Mouse (Mus musculus) forebrain, embryonic 14.5 days (tissue): ENCODE data around the gene Sap30. TPM values are rescaled to one million over a fixed set of nuclear protein-coding genes. Genes with fewer than 3 reads are reported as not detected.
"Not testable (repeated sequence)": the region's sequence is repeated elsewhere in the genome, so short reads cannot be mapped to it uniquely, and the experiment has no call there.

Experiments
- ATAC-seq: fragments of 200-750 bp; cut with Nextera tagmentation; 2 replicates; pipeline ENCODE4 v1.8.0; 2017; ENCODE audit warnings: mild to moderate bottlenecking, moderate library complexity
- DNase-seq: peaks from one replicate; pipeline ENCODE4 v3.0.0-alpha.2; 2015; ENCODE audit warnings: low spot score
- H3K27ac ChIP-seq: fragments of 300-500 bp; sonication (generic); 2 replicates; pipeline ENCODE4 v1.5.1; 2014; ENCODE audit warnings: low read depth, mild to moderate bottlenecking, control low read depth, low read length, moderate library complexity
- H3K27me3 ChIP-seq: fragments of 300-500 bp; sonication (generic); replicated peaks from 2 replicates; pipeline ENCODE4 v1.6.1; 2014; ENCODE audit warnings: low read length, control low read depth, mixed read lengths; ENCODE audit not compliant: control insufficient read depth, insufficient read depth
- H3K36me3 ChIP-seq: fragments of 300-500 bp; sonication (generic); 2 replicates; pipeline ENCODE4 v1.6.1; 2014; ENCODE audit warnings: low read length, control low read depth; ENCODE audit not compliant: control insufficient read depth, insufficient read depth
- H3K4me1 ChIP-seq: fragments of 300-500 bp; sonication (generic); 2 replicates; pipeline ENCODE4 v1.6.1; 2014; ENCODE audit warnings: antibody characterized with exemption, low read length, control low read depth; ENCODE audit not compliant: control insufficient read depth, insufficient read depth
- H3K4me2 ChIP-seq: fragments of 300-500 bp; sonication (generic); 2 replicates; pipeline ENCODE4 v1.6.1; 2014; ENCODE audit warnings: mild to moderate bottlenecking, control low read depth, low read length
- H3K4me3 ChIP-seq: fragments of 300-500 bp; sonication (generic); 2 replicates; pipeline ENCODE4 v1.5.1; 2014; ENCODE audit warnings: low read depth, low read length, control low read depth
- H3K9ac ChIP-seq: fragments of 300-500 bp; sonication (generic); 2 replicates; pipeline ENCODE4 v1.6.1; 2014; ENCODE audit warnings: mild to moderate bottlenecking, low read length, control low read depth, moderate library complexity
- H3K9me3 ChIP-seq: fragments of 300-500 bp; sonication (generic); replicated peaks from 2 replicates; pipeline ENCODE4 v1.6.1; 2016; ENCODE audit warnings: low read length, control low read depth, mixed read lengths; ENCODE audit not compliant: control insufficient read depth
- WGBS: fragments of 180-500 bp; shearing (Covaris S2); extraction: QIAGEN DNeasy Blood & Tissue Kit; methylation state at CpG from one replicate; pipeline ENCODE4 v1.1.7; 2014; 5-methylcytosine and 5-hydroxymethylcytosine counted together
- polyA plus RNA-seq: library from polyadenylated mRNA; unstranded; fragments of >200 nt; fragmentation: Nextera tagmentation; extraction: Ambion mirVana; gene quantifications from 2 replicates; pipeline ENCODE4 v1.2.1, GENCODE M21; 2014

The Sap30 gene
- polyA plus RNA-seq, 1 experiment from 2014 or later: 91.1 TPM

DNA sequence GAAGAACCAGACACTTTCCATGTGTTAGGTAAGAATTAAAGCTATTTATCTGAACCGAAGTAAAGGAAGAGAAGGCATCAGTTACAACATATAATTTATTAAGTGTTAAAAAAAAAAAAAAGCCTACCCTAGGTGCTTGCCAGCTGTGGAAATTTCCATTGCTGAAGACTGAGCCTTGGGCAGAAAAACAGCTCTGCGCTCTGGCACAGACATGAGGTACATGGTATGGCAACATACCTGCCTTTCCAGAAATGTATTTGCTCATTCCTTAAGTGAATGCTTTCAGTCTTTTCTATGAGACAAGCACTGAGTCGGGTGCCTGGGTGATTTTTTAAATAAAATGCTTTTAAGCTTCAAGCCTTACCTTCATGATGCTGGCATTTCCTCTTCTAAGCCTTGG, 29.7 kb downstream of the Sap30 start:
- H3K36me3 ChIP-seq: no peaks in the 10 kb centered on the region
- no peak overlapping the region for H3K4me2 ChIP-seq
- ATAC-seq: no peak
- no peaks in the 10 kb centered on the region for H3K27me3 ChIP-seq
- no peak for DNase-seq
- H3K27ac ChIP-seq: no peak overlapping the region
- peaks cover 3% of the 10 kb centered on the region; the same call in 1 of the 2 replicates for H3K4me1 ChIP-seq
- no peak overlapping the region for H3K9ac ChIP-seq
- 75% methylated on average over 3 of the region's 3 CpGs for WGBS
- H3K9me3 ChIP-seq: no peaks in the 10 kb centered on the region; the same call in 1 of the 2 replicates
- no peak overlapping the region for H3K4me3 ChIP-seq

DNA sequence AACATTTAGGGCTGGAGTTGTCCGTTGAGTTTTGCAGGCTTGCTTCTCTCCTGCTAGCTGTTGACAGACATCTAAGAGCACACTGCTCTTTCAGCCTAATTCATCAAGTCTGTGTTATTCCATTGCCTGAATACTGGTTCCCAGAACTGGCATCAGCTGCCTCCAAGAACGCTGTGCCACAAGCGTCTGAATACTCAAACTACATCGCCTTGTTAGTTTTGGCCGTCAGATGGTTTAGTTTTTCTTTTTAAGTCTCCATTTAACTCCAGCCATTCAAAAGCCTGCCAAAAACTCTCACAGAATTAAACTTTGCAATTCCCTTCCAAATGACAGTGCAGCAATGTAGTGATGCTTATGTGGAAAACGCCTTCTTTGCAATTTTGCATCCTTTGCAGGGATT, 30.5 kb downstream of the Sap30 start:
- Histone ChIP-seq H3K27me3 (no peaks in the 10 kb centered on the region), H3K9ac (no peak overlapping the region), H3K4me1 (peaks cover 3% of the 10 kb centered on the region; the same call in 1 of the 2 replicates), H3K9me3 (no peaks in the 10 kb centered on the region; the same call in 1 of the 2 replicates), H3K27ac (0 out of 2 replicates have a peak overlapping the region, but pooled peaks have one; percentile 11), H3K4me2 (no peak overlapping the region), H3K4me3 (no peak overlapping the region), H3K36me3 (no peaks in the 10 kb centered on the region)
- DNase-seq (peak; percentile 73), ATAC-seq (peak; percentile 72)
- 57% methylated on average over 6 of the region's 6 CpGs for WGBS

DNA sequence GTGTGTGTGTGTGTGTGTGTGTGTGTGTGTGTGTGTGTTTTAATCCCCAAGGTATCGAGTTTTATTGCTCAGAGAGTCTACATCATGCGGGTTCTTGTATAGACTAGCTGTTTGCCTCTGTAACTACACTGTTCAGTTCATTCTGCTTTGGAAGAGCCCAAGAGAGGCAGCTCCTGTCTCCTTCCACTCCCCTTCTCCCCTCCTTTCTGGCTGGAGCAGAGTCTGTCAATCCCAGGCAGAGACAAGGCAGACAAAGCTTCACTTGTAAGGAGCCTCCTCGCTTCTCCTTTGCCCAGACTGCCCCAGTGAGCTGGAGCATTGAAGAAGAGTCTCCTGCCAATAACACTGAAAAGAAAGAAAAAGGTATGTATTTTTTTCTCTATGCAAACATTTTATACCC, 31.9 kb downstream of the Sap30 start, which contains the start of gene Scrg1:
Gene Scrg1 (plus strand): TSS at position 159 of the 400 bp plus-strand sequence.
- Histone ChIP-seq H3K4me2 (no peak within 1 kb of the TSS), H3K9ac (no peak within 1 kb of the TSS), H3K4me3 (no peak within 1 kb of the TSS), H3K36me3 (no peaks in the 10 kb centered on the region), H3K27ac (0 out of 2 replicates have a peak within 1 kb of the TSS, but pooled peaks have one; percentile 11), H3K4me1 (peaks cover 3% of the 10 kb centered on the region; the same call in 1 of the 2 replicates), H3K9me3 (no peaks in the 10 kb centered on the region; the same call in 1 of the 2 replicates), H3K27me3 (no peaks in the 10 kb centered on the region)
- ATAC-seq: no peak
- DNase-seq: peak; percentile 1
- WGBS: 82% methylated on average over 3 of the region's 3 CpGs

DNA sequence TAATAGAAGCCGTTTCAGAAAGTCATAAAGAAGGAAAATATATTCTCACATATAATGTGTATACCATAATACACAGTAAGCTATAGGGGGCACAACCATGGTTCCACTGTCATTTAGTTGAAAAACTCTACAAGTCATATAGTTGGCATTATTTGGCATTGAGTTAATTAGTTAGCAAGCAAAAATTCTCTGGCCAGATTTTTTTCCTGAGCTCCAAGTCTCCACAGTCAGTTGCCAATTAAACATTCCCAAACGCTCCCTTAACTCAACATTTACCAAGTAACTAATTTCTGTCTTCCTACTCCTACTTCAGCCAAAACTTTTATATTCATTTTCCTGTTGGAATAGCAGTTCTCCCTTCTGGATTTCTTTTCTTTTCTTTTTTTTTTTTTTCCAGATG, 34.3 kb downstream of the Sap30 start:
- Histone ChIP-seq H3K4me2 (no peak overlapping the region), H3K27me3 (no peaks in the 10 kb centered on the region), H3K36me3 (no peaks in the 10 kb centered on the region), H3K9me3 (no peaks in the 10 kb centered on the region; the same call in 1 of the 2 replicates), H3K4me1 (peaks cover 3% of the 10 kb centered on the region; the same call in 1 of the 2 replicates), H3K9ac (no peak overlapping the region), H3K27ac (no peak overlapping the region), H3K4me3 (no peak overlapping the region)
- ATAC-seq (no peak), DNase-seq (no peak)
- WGBS: 86% methylated on average over 2 of the region's 2 CpGs

DNA sequence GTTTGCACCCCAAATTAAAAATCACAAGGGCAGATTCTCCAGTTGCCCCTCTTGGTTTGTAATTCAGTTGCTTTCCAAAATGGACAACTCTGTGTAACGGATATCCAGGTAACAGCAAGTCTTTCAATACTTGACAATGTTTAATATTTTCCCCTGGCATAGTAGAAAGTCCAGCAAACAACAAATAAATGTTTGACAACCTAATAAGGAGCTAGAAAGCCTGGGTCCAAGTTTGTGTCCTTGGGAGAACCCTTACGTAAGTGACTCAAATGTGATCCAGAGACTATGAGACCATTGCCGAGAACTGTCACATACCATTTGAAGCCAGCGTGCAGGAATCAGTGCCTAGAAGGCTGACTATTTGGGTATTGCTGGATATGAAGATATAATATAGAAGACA, 35.8 kb downstream of the Sap30 start:
- ATAC-seq: no peak
- DNase-seq: no peak
- no peaks in the 10 kb centered on the region; the same call in 1 of the 2 replicates for H3K9me3 ChIP-seq
- H3K4me2 ChIP-seq: no peak overlapping the region
- no peak overlapping the region for H3K4me3 ChIP-seq
- no peaks in the 10 kb centered on the region for H3K36me3 ChIP-seq
- no peak overlapping the region for H3K27ac ChIP-seq
- no peaks in the 10 kb centered on the region for H3K27me3 ChIP-seq
- H3K4me1 ChIP-seq: peaks cover 3% of the 10 kb centered on the region; the same call in 1 of the 2 replicates
- H3K9ac ChIP-seq: no peak overlapping the region
- WGBS: 98% methylated on average over 4 of the region's 4 CpGs

DNA sequence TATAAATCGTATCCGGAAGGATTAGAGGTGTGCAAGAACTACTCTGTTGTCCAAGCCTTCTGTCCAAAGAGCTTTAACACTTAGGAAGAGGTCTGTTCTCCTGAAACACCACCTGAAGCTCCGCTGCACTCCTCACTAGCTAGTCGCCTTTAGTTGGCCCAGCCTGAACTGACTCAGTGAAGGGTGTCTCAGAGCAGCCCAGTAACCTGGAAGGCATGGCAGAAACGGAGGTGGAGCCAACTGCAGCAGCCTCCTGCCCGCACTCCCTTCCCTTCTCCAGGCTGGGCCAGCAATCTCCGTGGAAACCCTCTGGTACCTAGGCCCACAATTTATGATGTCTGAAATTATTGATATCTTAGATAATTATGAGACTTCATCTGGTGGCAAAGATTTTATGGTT, 36.9 kb downstream of the Sap30 start:
- H3K9ac ChIP-seq: no peak overlapping the region
- no peak overlapping the region for H3K27ac ChIP-seq
- no peak for DNase-seq
- no peaks in the 10 kb centered on the region for H3K4me1 ChIP-seq
- no peaks in the 10 kb centered on the region for H3K36me3 ChIP-seq
- no peaks in the 10 kb centered on the region for H3K27me3 ChIP-seq
- H3K4me2 ChIP-seq: no peak overlapping the region
- ATAC-seq: no peak
- 79% methylated on average over 7 of the region's 7 CpGs for WGBS
- H3K9me3 ChIP-seq: no peaks in the 10 kb centered on the region; the same call in 1 of the 2 replicates
- H3K4me3 ChIP-seq: no peak overlapping the region

DNA sequence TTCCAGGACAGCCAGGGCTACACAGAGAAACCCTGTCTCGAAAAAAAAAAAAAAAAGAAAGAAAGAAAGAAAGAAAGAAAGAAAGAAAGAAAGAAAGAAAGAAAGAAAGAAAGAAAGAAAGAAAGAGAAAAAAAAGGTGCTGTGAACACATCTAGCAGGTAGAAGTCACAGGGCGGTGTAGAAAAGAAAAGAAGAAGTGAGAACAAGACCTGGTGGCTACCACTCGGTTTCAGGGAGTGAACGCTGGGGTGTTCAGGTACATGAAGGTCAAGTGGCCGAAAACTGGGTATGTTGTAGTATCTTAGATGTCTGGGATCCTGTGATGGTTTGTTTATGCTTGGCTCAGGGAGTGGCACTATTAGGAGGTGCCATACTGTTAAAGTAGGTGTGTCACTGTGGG, 41.8 kb downstream of the Sap30 start:
- H3K4me3 ChIP-seq, H3K9ac ChIP-seq, H3K27ac ChIP-seq, H3K9me3 ChIP-seq, DNase-seq, H3K27me3 ChIP-seq, H3K4me1 ChIP-seq, H3K4me2 ChIP-seq, ATAC-seq, H3K36me3 ChIP-seq: not testable (repeated sequence)
- WGBS: 92% methylated on average over 4 of the region's 5 CpGs

DNA sequence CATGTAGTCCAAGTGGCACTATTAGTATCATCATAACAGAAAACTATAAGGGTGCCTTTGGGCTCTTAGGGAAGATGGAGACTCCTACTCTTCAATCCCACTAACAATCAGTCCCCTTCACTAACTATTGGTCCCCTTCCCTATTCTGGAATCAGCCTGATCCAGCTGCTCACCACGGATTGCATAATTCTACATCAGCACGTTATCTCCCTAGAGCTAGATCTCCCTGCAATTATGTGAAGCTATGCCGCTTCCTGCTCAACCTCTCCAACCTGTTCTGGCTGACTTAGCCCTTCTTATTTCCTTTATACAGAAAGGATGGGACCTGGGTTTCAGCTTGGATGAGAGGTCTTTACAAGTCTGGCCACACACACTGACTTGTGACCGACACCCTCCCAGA, 44.4 kb downstream of the Sap30 start:
- WGBS: 79% methylated on average over 4 of the region's 4 CpGs
- Histone ChIP-seq H3K36me3 (no peaks in the 10 kb centered on the region), H3K9ac (no peak overlapping the region), H3K4me1 (no peaks in the 10 kb centered on the region), H3K4me2 (no peak overlapping the region), H3K9me3 (no peaks in the 10 kb centered on the region), H3K27me3 (no peaks in the 10 kb centered on the region), H3K27ac (no peak overlapping the region), H3K4me3 (no peak overlapping the region)
- ATAC-seq (no peak), DNase-seq (no peak)

DNA sequence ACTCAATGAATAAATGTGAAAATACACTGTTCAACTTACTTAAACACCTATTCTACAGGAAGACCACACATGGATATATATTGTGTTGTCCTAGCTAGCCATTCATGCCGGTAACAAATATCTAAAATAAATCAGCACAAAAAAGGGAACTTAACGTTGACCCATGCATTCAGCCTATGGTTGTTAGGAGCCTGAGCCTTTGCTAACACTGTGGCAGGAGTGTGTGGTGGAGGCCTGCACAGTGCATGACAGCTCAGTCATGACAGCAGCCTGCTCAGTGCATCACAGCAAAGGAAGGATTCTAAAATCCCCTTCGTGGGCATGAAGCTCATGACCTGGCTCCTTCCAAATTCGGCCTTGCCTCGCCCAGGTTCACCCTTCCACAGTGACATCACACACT, 46.1 kb downstream of the Sap30 start:
- Histone ChIP-seq H3K36me3 (no peaks in the 10 kb centered on the region), H3K9me3 (no peaks in the 10 kb centered on the region), H3K4me2 (no peak overlapping the region), H3K4me1 (no peaks in the 10 kb centered on the region), H3K27ac (no peak overlapping the region), H3K4me3 (no peak overlapping the region), H3K9ac (no peak overlapping the region), H3K27me3 (no peaks in the 10 kb centered on the region)
- no peak for ATAC-seq
- 89% methylated on average over 5 of the region's 5 CpGs for WGBS
- no peak for DNase-seq
